Mouse (Mus musculus) stomach, embryonic 16.5 days (tissue): ENCODE data around the gene Dgke. TPM values are rescaled to one million over a fixed set of nuclear protein-coding genes. Genes with fewer than 3 reads are reported as not detected.
A peak's percentile ranks its signal among the peaks of the same experiment; 100 is the strongest.

Experiments
- ATAC-seq: fragments of 200-750 bp; cut with Nextera tagmentation; 2 replicates; pipeline ENCODE4 v1.8.0; 2017; ENCODE audit warnings: moderate number of reproducible peaks, moderate TSS enrichment; ENCODE audit not compliant: insufficient read depth, low FRiP score
- H3K27ac ChIP-seq: fragments of 300-500 bp; sonication (generic); 2 replicates; pipeline ENCODE4 v1.5.1; 2014; ENCODE audit warnings: low read length
- H3K27me3 ChIP-seq: fragments of 300-500 bp; sonication (generic); 2 replicates; pipeline ENCODE4 v1.6.1; 2014; ENCODE audit warnings: low read length, control low read depth, mixed read lengths; ENCODE audit not compliant: control insufficient read depth, insufficient read depth
- H3K36me3 ChIP-seq: fragments of 300-500 bp; sonication (generic); 2 replicates; pipeline ENCODE4 v1.6.1; 2014; ENCODE audit warnings: low read length; ENCODE audit not compliant: control insufficient read depth, insufficient read depth
- H3K4me1 ChIP-seq: fragments of 300-500 bp; sonication (generic); 2 replicates; pipeline ENCODE4 v1.6.1; 2014; ENCODE audit warnings: low read length, control low read depth, mixed read lengths; ENCODE audit not compliant: control insufficient read depth, insufficient read depth
- H3K4me2 ChIP-seq: fragments of 300-500 bp; sonication (generic); 2 replicates; pipeline ENCODE4 v1.6.1; 2014; ENCODE audit warnings: low read depth, low read length, mixed read lengths
- H3K4me3 ChIP-seq: fragments of 300-500 bp; sonication (generic); replicated peaks from 2 replicates; pipeline ENCODE4 v1.5.1; 2014; ENCODE audit warnings: mild to moderate bottlenecking, low read length
- H3K9ac ChIP-seq: fragments of 300-500 bp; sonication (generic); 2 replicates; pipeline ENCODE4 v1.6.1; 2014; ENCODE audit warnings: low read length
- H3K9me3 ChIP-seq: fragments of 300-500 bp; sonication (generic); replicated peaks from 2 replicates; pipeline ENCODE4 v1.6.1; 2016; ENCODE audit warnings: low read length, control low read depth; ENCODE audit not compliant: control insufficient read depth
- WGBS: fragments of 180-500 bp; shearing (Covaris S2); extraction: QIAGEN DNeasy Blood & Tissue Kit; methylation state at CpG from one replicate; pipeline ENCODE4 v1.1.7; 2014; 5-methylcytosine and 5-hydroxymethylcytosine counted together
- polyA plus RNA-seq: library from polyadenylated mRNA; unstranded; fragments of >200 nt; fragmentation: Nextera tagmentation; extraction: Ambion mirVana; gene quantifications from 2 replicates; pipeline ENCODE4 v1.2.1, GENCODE M21; 2015

The Dgke gene
- polyA plus RNA-seq, 1 experiment from 2014 or later, result 3.6 TPM

DNA sequence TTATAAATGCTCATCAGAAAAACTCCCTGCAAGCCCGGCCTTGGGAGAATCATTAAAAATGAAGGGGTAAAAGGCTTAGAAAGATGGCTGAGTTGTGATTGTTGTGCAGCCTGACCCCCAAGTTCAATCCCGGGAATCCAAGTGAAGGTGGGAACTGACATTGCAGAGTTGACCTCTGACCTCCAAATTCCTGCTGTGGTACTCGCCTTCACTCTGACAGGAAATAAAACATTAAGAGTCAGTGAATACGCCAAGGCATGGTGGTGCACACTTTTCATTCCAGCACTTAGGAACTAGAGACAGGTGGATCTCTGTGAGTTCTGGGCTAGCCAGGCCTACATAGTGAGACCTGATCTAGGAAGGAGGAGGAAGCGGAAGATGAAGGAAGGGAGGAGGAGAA is 61.2 kb downstream of the Dgke start:
- Histone ChIP-seq H3K9ac (no peak overlapping the region), H3K36me3 (no peaks in the 10 kb centered on the region), H3K4me3 (no peak overlapping the region), H3K27me3 (no peaks in the 10 kb centered on the region), H3K27ac (no peak overlapping the region), H3K9me3 (no peaks in the 10 kb centered on the region), H3K4me2 (no peak overlapping the region), H3K4me1 (peaks cover 16% of the 10 kb centered on the region)
- WGBS, result 64% methylated on average over 5 of the region's 5 CpGs
- ATAC-seq, result no peak

DNA sequence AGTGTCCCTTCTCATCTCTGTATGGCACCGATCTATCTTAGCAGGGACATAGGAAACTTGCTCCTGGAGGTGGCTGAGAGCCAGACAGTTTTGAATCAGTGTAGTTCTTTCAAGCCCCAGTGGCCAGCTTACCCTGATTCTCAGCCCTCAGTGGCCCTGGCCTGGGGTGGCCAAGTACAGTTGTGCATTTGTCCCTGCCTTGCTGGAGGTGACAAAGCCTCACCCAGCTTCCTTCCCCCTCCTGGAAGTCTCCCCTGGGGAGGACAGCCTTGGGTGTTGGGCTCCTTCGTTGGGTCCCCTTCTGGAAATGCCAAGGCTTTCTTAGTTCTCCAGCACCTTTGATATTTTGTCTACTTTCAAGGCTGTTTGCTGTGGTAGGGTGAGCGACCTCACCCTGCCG is 62.9 kb downstream of the Dgke start:
- Histone ChIP-seq H3K9ac (no peak overlapping the region), H3K4me3 (no peak overlapping the region), H3K4me2 (no peak overlapping the region), H3K27me3 (no peaks in the 10 kb centered on the region), H3K9me3 (no peaks in the 10 kb centered on the region), H3K4me1 (peaks cover 20% of the 10 kb centered on the region), H3K27ac (0 out of 2 replicates have a peak overlapping the region, but pooled peaks have one; percentile 6), H3K36me3 (no peaks in the 10 kb centered on the region)
- ATAC-seq, result no peak
- 64% methylated on average over 4 of the region's 4 CpGs for WGBS

DNA sequence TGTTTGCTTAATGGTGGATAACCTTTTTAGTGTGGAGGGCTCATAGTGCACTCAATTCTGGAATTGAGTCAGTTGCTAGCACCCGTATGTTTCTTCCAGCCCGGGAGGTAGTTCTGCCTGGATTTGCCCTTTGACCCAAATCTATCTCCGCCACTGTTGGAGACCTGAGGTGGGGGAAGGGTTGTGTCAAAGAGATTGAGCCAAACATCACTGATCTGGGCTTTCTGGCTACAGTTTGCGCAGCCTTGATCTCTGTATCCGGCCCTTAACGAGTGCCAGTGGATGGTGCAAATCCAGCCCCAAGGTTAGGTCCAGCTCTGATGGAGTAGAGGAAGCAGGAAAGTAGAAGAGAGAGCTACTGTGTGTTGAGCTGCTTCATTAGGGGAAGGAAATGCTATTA is 63.6 kb downstream of the Dgke start:
- no peaks in the 10 kb centered on the region for H3K9me3 ChIP-seq
- ATAC-seq, result no peak
- H3K4me1 ChIP-seq, result peaks cover 20% of the 10 kb centered on the region
- H3K36me3 ChIP-seq, result no peaks in the 10 kb centered on the region
- peak overlapping the region; percentile 61 for H3K27ac ChIP-seq
- peak overlapping the region; percentile 39 for H3K4me2 ChIP-seq
- peak overlapping the region; percentile 51; the same call in 1 of the 2 replicates for H3K9ac ChIP-seq
- H3K27me3 ChIP-seq, result no peaks in the 10 kb centered on the region
- peak overlapping the region; percentile 7; the same call in 1 of the 2 replicates for H3K4me3 ChIP-seq
- WGBS, result 32% methylated on average over 6 of the region's 6 CpGs

DNA sequence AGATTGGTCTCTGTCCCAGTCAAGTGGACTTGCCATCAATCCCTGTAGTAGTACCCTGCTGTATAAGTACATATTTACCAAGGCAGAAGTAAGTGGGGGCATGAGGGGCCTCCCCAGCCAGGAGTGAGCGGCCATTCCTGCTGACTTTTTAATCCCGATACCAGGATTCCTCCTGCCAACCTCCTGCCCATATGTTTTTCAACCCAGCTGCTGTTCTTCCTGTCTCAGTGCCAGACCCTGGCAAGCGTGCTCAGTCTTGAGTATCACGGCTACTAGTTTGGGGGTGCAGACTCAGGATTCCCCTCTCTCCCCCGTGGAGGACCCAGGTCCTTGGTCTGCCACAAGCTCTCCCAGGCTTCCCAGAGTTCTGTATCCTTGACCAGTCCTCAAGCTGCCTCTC is 64.0 kb downstream of the Dgke start:
- Histone ChIP-seq H3K9me3 (no peaks in the 10 kb centered on the region), H3K4me2 (peak overlapping the region; percentile 39), H3K27ac (peak overlapping the region; percentile 61), H3K9ac (peak overlapping the region; percentile 51; the same call in 1 of the 2 replicates), H3K4me1 (peaks cover 20% of the 10 kb centered on the region), H3K36me3 (no peaks in the 10 kb centered on the region), H3K4me3 (peak overlapping the region; percentile 7; the same call in 1 of the 2 replicates), H3K27me3 (no peaks in the 10 kb centered on the region)
- 56% methylated on average over 5 of the region's 5 CpGs for WGBS
- no peak for ATAC-seq

DNA sequence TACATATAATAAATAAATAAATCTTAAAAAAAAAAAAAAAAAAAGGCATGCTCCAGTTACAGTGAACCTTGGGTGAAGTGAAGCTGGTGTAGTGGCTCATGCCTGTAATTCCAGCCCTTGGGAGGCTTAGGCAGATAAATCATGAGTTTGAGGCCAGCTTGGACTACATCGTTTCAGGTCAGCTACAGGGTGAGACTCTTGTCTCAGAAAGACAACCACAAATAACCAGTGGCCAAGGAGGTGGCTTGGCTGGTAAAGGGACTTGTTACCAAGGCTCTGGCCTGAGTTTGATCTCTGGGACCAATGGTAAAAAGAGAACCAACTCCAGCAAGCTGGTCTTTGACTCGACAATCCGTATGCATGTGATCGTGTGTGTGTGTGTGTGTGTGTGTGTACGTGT is 64.6 kb downstream of the Dgke start:
- Histone ChIP-seq H3K9ac (no peak overlapping the region), H3K4me3 (0 out of 2 replicates have a peak overlapping the region, but pooled peaks have one; percentile 7), H3K9me3 (no peaks in the 10 kb centered on the region), H3K36me3 (no peaks in the 10 kb centered on the region), H3K27ac (no peak overlapping the region), H3K4me1 (peaks cover 20% of the 10 kb centered on the region), H3K4me2 (peak overlapping the region; percentile 39; the same call in 1 of the 2 replicates), H3K27me3 (no peaks in the 10 kb centered on the region)
- WGBS, result 84% methylated on average over 5 of the region's 5 CpGs
- no peak for ATAC-seq

DNA sequence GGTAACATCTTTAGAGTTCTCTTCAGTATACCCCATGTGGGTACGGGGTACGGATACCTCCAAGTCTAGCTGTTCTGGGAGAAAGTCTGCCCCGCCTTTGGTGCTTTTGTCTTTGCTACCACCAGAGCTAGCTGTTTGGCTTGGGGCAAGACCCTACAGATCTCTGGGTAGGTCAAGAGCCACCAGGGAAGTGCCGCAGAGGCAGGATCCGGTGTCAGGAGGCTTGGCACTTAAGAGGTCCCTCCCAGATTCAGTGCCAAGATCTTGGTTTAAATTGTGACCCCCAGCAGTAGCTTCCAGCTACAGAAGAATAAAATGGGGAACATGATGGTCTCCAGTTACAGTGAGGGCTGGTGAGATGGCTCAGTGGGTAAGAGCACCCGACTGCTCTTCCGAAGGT is 65.1 kb downstream of the Dgke start:
- 87% methylated on average over 7 of the region's 7 CpGs for WGBS
- no peak overlapping the region for H3K9ac ChIP-seq

DNA sequence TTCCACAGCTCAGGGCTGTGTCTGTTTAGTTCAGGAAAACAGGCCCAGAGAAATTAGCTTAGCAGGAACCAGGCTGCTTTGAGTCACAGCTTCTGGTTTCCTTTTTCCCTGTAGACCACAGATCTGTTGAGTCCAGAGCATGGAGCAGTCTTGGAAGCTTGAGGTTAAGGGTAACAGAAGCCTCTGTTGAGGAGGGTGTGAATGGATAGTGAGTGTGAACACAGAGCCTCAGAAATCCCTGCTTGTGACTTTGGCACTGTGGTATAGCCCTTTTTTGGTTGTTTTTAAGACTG is 66.2 kb downstream of the Dgke start:
- Histone ChIP-seq H3K27me3 (no peaks in the 10 kb centered on the region), H3K27ac (peak overlapping the region; percentile 77), H3K4me2 (peak overlapping the region; percentile 70), H3K9ac (peak overlapping the region; percentile 87), H3K9me3 (no peaks in the 10 kb centered on the region), H3K4me1 (peaks cover 20% of the 10 kb centered on the region), H3K4me3 (peak overlapping the region; percentile 74), H3K36me3 (no peaks in the 10 kb centered on the region)
- ATAC-seq, result no peak

More for the DNA sequence above, 65.1 kb downstream of the Dgke start:
- Histone ChIP-seq H3K27me3 (no peaks in the 10 kb centered on the region), H3K27ac (no peak overlapping the region), H3K4me1 (peaks cover 20% of the 10 kb centered on the region), H3K4me3 (peak overlapping the region; percentile 19), H3K36me3 (no peaks in the 10 kb centered on the region), H3K9me3 (no peaks in the 10 kb centered on the region), H3K4me2 (peak overlapping the region; percentile 70)
- ATAC-seq, result no peak

DNA sequence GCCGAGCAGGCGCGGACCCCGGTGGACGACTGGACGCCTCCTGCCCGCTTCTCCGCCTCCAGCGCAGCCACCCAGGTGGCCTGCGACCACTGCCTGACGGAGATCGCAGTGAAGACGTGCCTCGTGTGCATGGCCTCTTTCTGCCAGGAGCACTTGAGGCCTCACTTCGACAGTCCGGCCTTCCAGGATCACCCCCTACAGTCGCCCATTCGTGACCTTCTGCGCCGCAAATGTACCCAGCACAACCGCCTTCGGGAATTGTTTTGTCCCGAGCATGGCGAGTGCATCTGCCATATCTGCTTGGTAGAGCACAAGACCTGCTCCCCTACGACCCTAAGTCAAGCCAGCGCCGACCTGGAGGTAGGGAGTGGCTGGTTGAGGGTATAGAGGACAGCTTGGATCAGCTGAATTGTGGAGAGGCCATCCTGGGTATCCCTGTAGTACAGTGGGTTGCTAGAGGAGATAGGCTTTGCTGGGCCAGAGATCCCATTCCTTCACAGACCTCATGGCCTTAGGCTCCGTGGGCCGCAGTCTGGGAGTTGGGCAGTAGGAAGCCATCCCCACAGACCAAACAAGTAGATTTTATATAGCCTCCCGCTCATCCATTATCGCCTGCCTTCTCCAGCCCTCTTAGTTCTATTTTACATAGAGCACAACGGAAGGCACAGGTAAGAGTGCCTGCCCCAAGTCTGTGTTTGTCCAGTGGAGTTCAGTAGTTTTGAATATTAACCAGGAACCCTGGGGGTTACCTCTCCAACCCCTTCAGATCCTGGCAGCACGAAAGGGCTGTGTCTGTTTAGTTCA is 66.7 kb downstream of the Dgke start:
- ATAC-seq, result 0 out of 2 replicates have a peak, but pooled peaks have one; percentile 0
- H3K27ac ChIP-seq, result peak overlapping the region; percentile 77
- WGBS, result 20% methylated on average over 33 of the region's 33 CpGs
- no peaks in the 10 kb centered on the region for H3K27me3 ChIP-seq
- H3K4me2 ChIP-seq, result peak overlapping the region; percentile 70
- peak overlapping the region; percentile 87 for H3K9ac ChIP-seq
- H3K36me3 ChIP-seq, result no peaks in the 10 kb centered on the region
- H3K9me3 ChIP-seq, result no peaks in the 10 kb centered on the region
- H3K4me3 ChIP-seq, result peak overlapping the region; percentile 74
- H3K4me1 ChIP-seq, result peaks cover 20% of the 10 kb centered on the region

DNA sequence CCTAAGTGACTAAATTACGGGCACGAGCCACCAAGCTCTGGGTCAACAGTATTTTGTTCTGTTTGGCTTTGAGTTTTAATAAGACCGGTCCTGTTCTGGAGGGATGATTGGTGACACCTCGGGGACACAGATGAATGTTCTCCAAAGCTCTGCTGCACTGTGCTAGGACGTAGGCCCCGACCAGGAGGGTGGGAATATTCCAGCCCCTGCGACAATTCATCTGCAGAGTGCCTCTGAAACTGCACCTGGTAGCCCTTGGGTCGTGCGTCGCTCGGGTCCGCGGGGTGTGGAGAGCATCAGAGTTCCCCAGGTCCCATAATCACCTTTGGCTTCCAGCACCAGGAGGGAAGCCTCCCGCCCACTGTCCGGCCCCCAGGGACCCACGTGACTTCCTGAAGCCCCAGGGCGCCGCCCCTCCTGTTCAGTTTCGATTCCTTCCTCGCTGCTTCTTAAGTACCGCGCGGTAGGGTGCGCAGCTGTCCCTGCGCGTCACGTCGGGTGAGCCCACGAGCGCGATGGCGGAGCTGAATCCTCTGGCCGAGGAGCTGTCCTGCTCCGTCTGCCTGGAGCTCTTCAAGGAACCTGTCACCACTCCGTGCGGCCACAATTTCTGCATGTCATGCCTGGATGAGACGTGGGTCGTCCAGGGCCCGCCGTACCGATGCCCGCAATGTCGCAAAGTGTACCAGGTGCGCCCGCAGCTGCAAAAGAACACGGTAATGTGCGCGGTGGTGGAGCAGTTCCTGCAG is 67.5 kb downstream of the Dgke start, which contains the start of gene Trim25:
Trim25 (plus strand) TSS at position 403 of the 749 bp plus-strand sequence.
- Histone ChIP-seq H3K27ac (peak within 1 kb of the TSS; percentile 77), H3K36me3 (no peaks in the 10 kb centered on the region), H3K4me3 (peak within 1 kb of the TSS; percentile 74), H3K9ac (peak within 1 kb of the TSS; percentile 87), H3K27me3 (no peaks in the 10 kb centered on the region), H3K4me2 (peak within 1 kb of the TSS; percentile 70), H3K4me1 (peaks cover 20% of the 10 kb centered on the region), H3K9me3 (no peaks in the 10 kb centered on the region)
- WGBS, result 2% methylated on average over 48 of the region's 48 CpGs
- ATAC-seq, result peak; percentile 96
